Mouse (Mus musculus) heart, postnatal 36 days (tissue): Measurements from ENCODE around the gene Lrrc3c. TPM values are rescaled to one million over a fixed set of nuclear protein-coding genes. Genes with fewer than 3 reads are reported as not detected.
A peak's percentile ranks its signal among the peaks of the same experiment; 100 is the strongest.
"Not testable (repeated sequence)": the region's sequence is repeated elsewhere in the genome, so short reads cannot be mapped to it uniquely, and the experiment has no call there.

ENCODE experiments used
- DNase-seq, 2 experiments: peaks; one replicate each; pipeline ENCODE4 v3.0.0; 2021 to 2022
- intact Hi-C: fragments of 180-260 bp; cut with DNase I; formaldehyde crosslinking; loops from one replicate; pipeline ENCODE4 v1.15.1; 2025
- total RNA-seq, 2 experiments: library from RNA; stranded (reverse); gene quantifications; 2 replicates each; pipeline ENCODE4 v1.2.3; 2021

Gene Lrrc3c
- total RNA-seq, 2 experiments from 2014 or later, result not detected

GRCm38 (mm10) chr11:98584629-98585177 lies 13.4 kb upstream of the Lrrc3c start:
- intact Hi-C loops, result loop anchor here (5.0 kb wide), 1 partner anchor 127 kb away; no protein-coding TSS in a partner anchor
- DNase-seq, result no peak

GRCm38 (mm10) chr11:98586087-98586891 lies 11.8 kb upstream of the Lrrc3c start:
- peak; percentile 35 to 45 for DNase-seq
- intact Hi-C loops, result loop anchor here (2.0 to 5.0 kb wide), 2 partner anchors 35 to 129 kb away; partner anchors contain the start of gene Zpbp2

DNA sequence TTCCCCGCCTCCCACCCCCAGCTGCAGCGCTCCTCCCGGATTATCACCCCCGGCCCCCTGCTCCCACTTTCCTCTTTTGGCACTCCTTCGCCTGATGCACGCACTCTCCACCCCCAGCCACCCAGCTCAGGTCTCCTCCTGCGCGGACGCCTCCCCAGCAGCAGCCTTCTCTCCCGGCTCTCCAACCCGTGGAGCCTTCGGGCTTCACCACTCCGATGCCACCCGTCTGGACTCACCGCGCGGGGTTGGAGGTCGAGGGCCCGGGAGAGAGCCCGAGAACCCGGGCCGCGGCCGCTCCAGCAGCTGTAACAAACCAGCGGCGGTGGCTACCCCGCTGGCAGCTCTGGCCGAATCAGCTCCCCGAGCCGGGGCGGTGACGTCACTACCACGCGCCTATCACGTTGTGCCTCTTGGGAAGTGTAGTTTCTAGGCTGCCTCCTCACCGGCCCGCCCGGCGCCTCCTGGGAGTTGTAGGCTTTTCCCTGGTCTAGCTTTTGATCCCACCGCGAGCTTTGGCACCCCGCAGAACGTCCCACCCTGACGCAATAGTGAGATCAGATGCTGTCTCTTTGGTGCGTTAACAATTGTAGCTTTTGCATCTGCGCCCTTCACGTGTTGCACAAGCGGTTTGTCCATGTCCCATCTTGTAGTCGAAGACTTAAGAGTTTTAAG lies 11.1 kb upstream of the Lrrc3c start, which contains the start of gene Ormdl3:
TSS of gene Ormdl3 (minus strand) at position 477 of the 672 bp plus-strand sequence.
- intact Hi-C loops, result loop anchor here (2.0 to 5.0 kb wide), 2 partner anchors 36 to 130 kb away; partner anchors contain the start of gene Zpbp2
- peak; percentile 97 for DNase-seq

DNA sequence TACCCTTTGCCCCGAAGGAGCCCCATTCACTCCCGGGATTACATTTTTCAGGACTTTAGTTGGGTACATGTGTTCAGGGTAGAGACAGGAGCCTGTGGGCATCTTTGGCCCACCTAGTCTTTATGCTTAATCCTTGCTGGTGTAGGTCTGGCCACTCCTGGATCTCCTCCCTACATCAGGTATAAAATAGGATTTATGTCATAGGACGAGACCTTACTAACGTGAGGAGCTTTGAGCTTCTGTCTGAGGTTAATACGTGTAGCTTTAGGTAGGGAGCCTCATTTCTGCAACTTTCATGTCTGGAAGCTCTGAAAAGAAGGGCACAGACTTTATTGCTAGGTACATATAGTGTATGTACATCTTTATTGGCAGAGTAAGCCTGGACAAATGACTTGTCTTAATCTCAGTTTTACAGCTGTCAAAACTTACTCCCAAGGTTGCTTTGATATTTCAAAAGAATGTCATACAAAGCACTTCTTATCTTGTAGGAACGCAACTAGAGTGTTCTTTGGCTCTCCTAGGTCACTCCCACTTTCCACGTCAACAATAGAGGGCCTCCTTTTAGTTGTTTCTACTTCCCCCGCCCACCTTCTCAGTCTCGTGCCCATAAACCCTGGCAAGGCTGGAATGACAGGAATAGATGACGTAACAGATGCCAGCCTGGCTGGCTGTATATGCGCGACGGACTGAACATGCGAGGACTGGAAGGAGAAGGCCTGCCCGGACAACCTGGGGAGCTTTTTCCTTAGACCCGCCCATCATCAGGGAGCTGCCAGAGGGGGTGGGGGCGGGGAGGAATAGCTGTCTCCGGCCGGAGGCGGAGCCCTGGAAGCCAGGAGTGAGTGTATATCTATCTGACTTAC lies 10.2 kb upstream of the Lrrc3c start:
- intact Hi-C loops, result loop anchor here (2.0 to 5.0 kb wide), 2 partner anchors 37 to 131 kb away; partner anchors contain the start of gene Zpbp2
- DNase-seq, result peak; percentile 79 to 86

DNA sequence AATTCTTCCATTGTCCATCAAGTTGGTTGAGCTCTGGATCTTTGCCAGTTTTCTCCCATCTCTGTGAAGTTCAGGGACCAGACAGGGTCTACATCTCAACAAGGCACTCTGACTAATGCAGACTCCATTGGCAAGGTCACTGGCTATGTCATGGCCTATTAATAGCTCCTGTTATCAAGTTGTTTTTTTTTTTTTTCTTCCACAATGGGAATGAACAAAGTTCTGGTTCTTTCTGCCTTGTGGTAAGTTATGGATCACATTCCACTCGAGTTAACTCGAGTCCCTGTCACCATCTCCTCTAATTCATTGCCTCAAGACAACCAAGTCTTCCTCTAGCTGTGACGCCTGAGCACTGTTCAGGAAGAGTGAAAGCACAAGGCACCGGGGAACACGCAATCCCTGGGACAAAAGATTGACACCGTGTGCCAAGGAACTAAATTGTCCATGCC lies 9.2 kb upstream of the Lrrc3c start:
- DNase-seq, result peak in 1 of 2 experiments; percentile 29
- intact Hi-C loops, result loop anchor here (5.0 kb wide), 1 partner anchor 132 kb away; no protein-coding TSS in a partner anchor

DNA sequence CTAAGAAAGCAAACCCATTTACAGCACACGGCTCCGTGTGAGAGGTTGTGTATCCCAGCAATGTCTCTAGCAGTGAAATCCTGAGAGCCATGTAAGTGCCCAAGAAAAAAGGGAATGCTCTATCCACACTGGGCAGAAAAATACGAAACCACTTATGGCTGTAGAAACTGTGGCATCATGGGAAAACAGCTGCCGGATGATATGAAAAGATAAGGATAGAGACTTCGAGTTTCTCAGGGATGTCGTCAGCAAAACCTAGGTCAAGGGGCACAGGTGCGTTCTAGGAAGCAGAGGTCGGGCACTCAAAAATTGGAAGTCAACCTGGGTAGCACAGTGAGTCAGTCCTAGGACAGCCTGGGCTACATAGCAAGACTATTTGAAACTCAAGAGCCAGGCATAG lies 8.8 kb upstream of the Lrrc3c start:
- DNase-seq, result no peak
- intact Hi-C loops, result loop anchor here (5.0 kb wide), 1 partner anchor 132 kb away; no protein-coding TSS in a partner anchor

GRCm38 (mm10) chr11:98590548-98591445 lies 7.3 kb upstream of the Lrrc3c start:
- no peak for DNase-seq
- intact Hi-C loops, result no loop called here

DNA sequence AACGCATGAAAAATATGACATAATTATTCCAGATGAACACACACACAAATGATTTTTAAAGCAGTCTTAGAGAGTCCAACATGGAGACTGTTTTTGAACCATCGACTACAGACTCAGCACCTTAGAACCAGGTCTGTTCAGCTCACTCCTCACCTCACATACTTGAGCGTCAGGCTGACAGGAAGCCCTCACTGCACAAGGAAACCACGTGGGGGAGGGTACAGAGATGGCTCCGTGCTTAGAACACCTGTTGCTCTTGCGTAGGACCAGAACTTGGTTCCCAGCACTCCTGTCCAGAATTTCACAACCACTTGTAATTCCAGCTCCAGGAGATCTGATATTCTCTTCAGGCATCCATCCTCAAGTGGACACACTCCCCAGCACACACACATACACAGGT lies 3.1 kb upstream of the Lrrc3c start:
- DNase-seq, result no peak
- intact Hi-C loops, result no loop called here

- intact Hi-C loops, result no loop called here
Observed at GRCm38 (mm10) chr11:98595473-98595872, 2.6 kb upstream of the Lrrc3c start.

DNA sequence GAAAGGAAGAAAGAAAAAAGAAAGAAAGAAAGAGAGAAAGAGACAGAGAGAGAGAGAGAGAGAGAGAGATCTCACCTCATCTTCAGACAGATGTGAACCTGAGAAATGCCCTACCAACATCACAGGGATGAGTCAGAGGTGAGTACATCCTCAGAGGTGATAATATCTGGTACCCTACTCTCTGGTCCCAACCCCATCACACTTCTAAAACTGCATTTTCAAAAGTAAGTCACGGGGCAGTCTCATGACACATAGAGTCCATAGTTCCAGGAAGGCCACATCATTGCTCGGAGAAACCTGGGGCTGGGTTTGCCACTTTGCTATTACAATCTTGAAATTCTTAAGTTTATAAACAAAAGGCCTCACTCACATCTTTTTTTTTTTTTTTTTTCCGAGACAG lies 2.1 kb upstream of the Lrrc3c start:
- DNase-seq, result no peak
- intact Hi-C loops, result no loop called here

More at GRCm38 (mm10) chr11:98595473-98595872, 2.6 kb upstream of the Lrrc3c start:
- DNase-seq, result no peak

- peak; percentile 48 to 73 for DNase-seq
- intact Hi-C loops, result loop anchor here (1.0 kb wide), 1 partner anchor 42 kb away; no protein-coding TSS in a partner anchor
Observed at GRCm38 (mm10) chr11:98597363-98597762, 728 bp upstream of the Lrrc3c start.

GRCm38 (mm10) chr11:98598851-98599290 lies 780 bp downstream of the Lrrc3c start:
- intact Hi-C loops, result no loop called here
- no peak for DNase-seq

DNA sequence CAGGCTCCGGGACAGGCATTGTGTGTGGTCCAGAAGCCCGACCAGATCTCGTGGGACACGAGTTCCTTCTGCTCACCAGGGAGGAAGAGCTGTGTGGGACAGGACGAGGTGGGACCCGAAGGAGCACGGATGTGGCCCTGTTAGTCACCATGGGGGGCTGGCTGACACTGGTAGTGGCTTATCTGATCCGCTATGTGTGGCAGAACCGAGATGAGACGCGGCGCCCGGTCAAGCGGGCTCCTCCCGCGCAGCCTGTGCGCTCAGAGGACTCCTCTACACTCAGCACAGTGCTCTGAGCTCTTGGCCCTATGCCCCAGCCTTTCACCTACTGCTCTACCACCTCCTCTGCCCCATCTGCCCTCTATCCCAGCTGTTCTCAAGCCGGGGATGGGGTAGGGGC lies 1.2 kb downstream of the Lrrc3c start:
- no peak for DNase-seq
- intact Hi-C loops, result no loop called here

DNA sequence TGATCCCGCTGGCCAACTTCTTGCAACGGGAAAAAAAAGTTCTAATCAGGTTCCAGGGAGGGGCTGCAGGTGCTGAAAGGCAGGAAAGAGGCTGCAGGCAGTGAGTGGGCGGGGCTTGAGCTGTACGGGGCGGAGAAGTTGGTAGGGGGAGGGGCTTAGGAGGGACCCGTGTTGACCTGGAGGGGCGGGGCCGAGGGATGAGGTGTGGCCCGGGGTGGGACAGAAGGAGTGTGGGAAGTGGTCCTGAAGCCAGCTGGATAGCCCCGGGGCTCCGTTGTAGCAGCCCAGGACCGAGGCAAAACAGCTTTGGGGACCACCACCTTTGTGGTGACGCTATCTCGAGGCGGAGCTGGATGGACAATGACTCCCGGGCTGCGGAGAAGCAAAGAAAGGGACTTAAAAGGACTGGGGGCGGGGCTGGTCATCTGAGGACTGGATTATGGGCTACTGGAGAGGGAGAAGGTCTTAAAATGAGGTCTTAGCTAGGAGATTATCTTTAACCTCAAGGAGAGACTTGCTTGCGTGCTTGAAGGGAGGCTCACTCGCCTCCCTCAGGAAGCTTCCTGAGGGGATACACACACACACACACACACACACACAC lies 4.1 kb downstream of the Lrrc3c start:
- intact Hi-C loops, result no loop called here
- no peak for DNase-seq

GRCm38 (mm10) chr11:98603953-98604352 lies 5.9 kb downstream of the Lrrc3c start:
- intact Hi-C loops, result loop anchor here (2.0 kb wide), 1 partner anchor 35 kb away; no protein-coding TSS in a partner anchor
- no peak for DNase-seq

GRCm38 (mm10) chr11:98604911-98605310 lies 6.8 kb downstream of the Lrrc3c start:
- DNase-seq, result not testable (repeated sequence)
- intact Hi-C loops, result loop anchor here (1.0 to 5.0 kb wide), 3 partner anchors 29 to 52 kb away; no protein-coding TSS in a partner anchor

DNA sequence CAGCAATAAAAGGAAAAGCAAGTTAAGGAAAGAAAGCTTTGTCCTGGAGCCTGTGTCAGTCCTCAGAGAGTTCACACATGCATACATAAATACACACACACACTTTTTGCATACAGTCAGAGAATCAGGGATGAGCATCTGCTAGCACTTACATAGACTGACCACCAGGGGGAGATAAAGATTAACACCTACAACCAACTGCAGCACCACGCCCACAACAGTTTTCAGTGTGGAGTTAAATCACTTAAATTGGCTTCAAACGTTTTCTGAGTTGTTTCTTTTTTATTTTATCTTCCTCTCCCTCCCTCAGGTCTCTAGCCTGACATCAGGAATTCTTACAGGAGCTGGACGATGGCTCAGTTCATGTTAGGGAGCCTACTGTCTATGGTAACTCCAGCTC lies 8.7 kb downstream of the Lrrc3c start:
- intact Hi-C loops, result loop anchor here (5.0 kb wide), 1 partner anchor 51 kb away; no protein-coding TSS in a partner anchor
- DNase-seq, result no peak

DNA sequence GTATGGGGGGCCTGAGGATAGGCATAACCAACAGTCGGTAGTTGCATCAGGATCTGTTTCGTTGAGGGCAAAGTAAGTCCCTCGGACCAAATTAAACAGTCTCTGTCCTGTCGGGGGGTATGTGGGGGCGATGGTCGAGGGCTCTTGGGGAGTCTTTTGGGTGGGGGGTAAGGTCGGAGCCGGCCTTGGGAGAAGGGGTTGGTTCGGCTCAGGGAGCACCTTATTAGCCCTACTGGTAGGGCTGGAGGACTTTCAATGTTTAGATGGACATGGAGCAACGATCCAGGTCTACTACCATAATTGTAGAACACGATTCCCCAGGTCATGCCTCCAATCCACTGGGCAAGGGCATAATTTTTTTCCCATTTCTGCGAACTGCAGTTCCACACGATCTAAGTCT lies 22.7 kb downstream of the Lrrc3c start:
- intact Hi-C loops, result no loop called here

More for the DNA sequence above, 22.7 kb downstream of the Lrrc3c start:
- DNase-seq, result no peak
